Mouse (Mus musculus) cortical plate, adult 2 months (tissue): Measurements from ENCODE around the gene Fbxo36.

Source experiments
- CTCF ChIP-seq: fragments of 200-500 bp; IDR thresholded peaks from 2 replicates; pipeline ENCODE4 v1.5.1; 2011; ENCODE audit warnings: mild to moderate bottlenecking, control low read depth, low read length; ENCODE audit not compliant: insufficient read depth; ENCODE audit errors: extremely low read depth
- POLR2A ChIP-seq: fragments of 200-500 bp; IDR thresholded peaks from 2 replicates; pipeline ENCODE4 v1.6.1; 2011; ENCODE audit warnings: mild to moderate bottlenecking, low read length, control low read depth; ENCODE audit not compliant: insufficient read depth; ENCODE audit errors: extremely low read depth

- TF ChIP-seq CTCF (no peak), POLR2A (no peak)
Measured at GRCm38 (mm10) chr1:84897364-84897763, 57.7 kb downstream of the Fbxo36 start.
